Mouse (Mus musculus) embryonic fibroblast, embryonic 13.5 days (primary cell): Measurements from ENCODE around the gene Hipk1. TPM values are rescaled to one million over a fixed set of nuclear protein-coding genes. Genes with fewer than 3 reads are reported as not detected.
A peak's percentile ranks its signal among the peaks of the same experiment; 100 is the strongest.

Experiments
- H3K27ac ChIP-seq: 2 replicates; pipeline ENCODE4 v1.5.1; 2012; ENCODE audit warnings: low read length, control low read depth, inconsistent platforms; ENCODE audit not compliant: insufficient read depth
- H3K4me1 ChIP-seq: 2 replicates; pipeline ENCODE4 v1.6.1; 2011; ENCODE audit warnings: low read length; ENCODE audit not compliant: control insufficient read depth, insufficient read depth
- H3K4me3 ChIP-seq: 2 replicates; pipeline ENCODE4 v1.5.1; 2011; ENCODE audit warnings: mild to moderate bottlenecking, control low read depth, low read length; ENCODE audit not compliant: insufficient read depth
- CTCF ChIP-seq: IDR thresholded peaks from 2 replicates; pipeline ENCODE4 v1.5.1; 2011; ENCODE audit warnings: mild to moderate bottlenecking, control low read depth, low read length, moderate library complexity, borderline replicate concordance; ENCODE audit not compliant: insufficient read depth
- POLR2A ChIP-seq: IDR thresholded peaks from 2 replicates; pipeline ENCODE4 v1.6.1; 2011; ENCODE audit warnings: low read depth, mild to moderate bottlenecking, control low read depth, low read length, moderate library complexity
- polyA plus RNA-seq: library from polyadenylated mRNA; stranded (reverse); fragments of >200 nt; gene quantifications from 2 replicates; pipeline ENCODE4 v1.2.4, GENCODE M21; 2011; ENCODE audit warnings: low read depth; ENCODE audit not compliant: missing spikeins, insufficient read length

Gene Hipk1
- polyA plus RNA-seq, 1 experiment: 56.2 TPM

DNA sequence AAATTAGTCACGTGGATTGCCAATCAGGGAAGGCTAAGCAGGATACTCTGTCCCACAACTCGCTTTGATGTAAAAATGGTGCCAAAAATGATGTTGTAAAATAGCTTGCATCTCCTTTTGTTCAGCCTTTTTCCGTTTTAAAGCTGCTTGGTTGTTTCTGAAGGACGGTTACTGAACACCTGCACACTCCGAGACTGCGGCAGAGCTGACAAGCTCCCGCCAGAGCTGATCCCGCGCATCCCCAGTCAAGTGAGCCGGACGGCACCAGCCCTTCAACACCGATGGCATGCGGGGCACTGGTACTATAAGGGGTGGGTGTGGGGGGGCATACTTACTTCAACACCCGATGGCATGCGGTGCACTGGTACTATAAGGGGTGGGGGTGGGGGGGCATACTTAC lies 17.4 kb downstream of the Hipk1 start:
- Histone ChIP-seq H3K27ac (no peak overlapping the region), H3K4me3 (no peak overlapping the region)
- TF ChIP-seq CTCF (no peak), POLR2A (no peak)

DNA sequence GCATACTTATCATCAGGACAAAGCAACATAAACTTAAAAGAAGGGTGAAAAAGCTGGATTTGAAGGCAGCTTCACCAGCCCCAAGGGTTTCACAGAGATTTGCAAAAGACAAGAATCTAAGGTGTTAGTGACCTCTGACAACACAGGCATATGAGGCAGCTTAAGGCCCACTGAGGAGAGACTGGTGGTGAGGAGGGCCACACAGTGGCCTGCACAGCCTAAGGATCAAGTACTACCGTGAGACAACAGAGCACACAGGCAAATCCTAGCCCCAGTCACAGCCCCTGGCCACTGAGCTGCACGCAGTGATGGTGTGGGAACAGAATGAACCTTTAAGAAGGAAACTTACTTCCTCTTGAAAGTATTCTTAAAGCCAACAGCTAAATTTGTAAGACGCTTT lies 17.9 kb downstream of the Hipk1 start:
- TF ChIP-seq POLR2A (no peak), CTCF (no peak)
- Histone ChIP-seq H3K27ac (no peak overlapping the region), H3K4me3 (no peak overlapping the region), H3K4me1 (no peaks in the 10 kb centered on the region)

More for the DNA sequence above, 17.4 kb downstream of the Hipk1 start:
- no peaks in the 10 kb centered on the region for H3K4me1 ChIP-seq

DNA sequence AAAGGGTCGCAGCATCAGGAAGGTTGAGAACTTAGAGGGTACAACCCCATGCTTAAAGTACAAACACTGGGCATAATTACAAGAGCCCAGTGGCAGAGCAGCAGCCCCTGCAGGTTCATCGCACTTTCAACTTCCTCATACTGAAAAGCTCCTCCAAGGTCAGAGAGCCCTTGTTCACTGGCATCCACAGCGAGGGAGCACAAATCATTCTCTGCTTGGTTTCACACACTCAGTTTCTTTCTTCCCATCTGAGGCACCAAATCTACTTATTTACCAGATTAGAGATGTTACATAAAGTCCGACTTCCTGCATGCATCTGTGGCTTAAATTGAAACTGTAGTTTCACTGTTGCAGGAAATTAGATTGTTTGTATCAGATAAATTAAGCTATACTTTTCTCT lies 18.5 kb downstream of the Hipk1 start:
- TF ChIP-seq POLR2A: no peak
- TF ChIP-seq CTCF: no peak
- H3K4me3 ChIP-seq: no peak overlapping the region
- H3K4me1 ChIP-seq: no peaks in the 10 kb centered on the region
- no peak overlapping the region for H3K27ac ChIP-seq

DNA sequence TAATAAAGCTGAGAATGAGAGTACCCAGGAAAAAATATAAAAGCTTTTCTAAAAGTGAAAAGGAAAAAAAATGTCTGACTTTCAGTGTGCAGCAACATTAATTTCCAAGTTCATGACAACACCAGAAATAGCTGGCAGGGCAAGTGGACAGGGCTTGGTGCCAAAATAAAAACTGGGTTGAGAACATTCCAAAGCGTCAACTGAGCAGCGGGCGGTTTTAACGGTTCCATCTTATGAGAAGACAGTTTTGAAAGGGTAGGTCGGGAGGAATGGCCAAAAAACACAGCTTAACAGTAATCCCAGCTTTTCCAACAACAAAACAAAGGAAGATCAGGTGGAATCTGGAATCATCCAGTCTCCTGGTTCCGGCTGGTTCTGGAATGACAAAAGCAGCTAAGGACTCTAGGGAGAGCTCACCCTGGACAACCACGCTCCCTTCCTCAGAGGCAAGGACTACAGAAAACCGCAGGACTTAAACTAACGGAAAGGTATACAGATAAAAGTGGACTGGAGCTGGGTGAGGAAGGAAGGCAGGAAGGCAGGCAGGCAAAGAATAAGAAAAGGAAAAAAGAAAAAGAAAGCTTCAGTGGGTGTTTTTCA lies 19.7 kb downstream of the Hipk1 start:
- H3K27ac ChIP-seq: peak overlapping the region; percentile 59
- TF ChIP-seq CTCF (no peak), POLR2A (no peak)
- H3K4me1 ChIP-seq: no peaks in the 10 kb centered on the region
- no peak overlapping the region for H3K4me3 ChIP-seq

DNA sequence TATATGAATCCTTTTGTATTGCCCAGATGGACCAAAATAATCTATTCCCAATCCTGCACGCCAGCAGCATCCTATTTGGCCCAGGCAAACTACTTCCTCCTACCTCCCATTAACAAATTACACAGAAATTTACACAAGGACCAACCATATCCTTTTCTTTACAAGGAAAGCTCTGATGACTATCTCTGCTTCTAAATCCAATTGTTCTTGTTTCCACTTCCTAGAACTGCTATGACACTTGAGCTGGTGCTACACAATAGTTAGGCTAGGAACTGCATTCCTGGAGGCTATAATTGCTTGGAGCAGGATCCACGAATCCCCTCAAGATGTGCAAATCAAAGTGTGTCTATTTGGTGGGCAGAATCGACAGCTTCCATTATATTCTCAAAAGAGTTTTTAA lies 24.6 kb downstream of the Hipk1 start:
- no peak overlapping the region for H3K4me3 ChIP-seq
- H3K27ac ChIP-seq: no peak overlapping the region
- TF ChIP-seq POLR2A (no peak), CTCF (no peak)
- no peaks in the 10 kb centered on the region for H3K4me1 ChIP-seq

DNA sequence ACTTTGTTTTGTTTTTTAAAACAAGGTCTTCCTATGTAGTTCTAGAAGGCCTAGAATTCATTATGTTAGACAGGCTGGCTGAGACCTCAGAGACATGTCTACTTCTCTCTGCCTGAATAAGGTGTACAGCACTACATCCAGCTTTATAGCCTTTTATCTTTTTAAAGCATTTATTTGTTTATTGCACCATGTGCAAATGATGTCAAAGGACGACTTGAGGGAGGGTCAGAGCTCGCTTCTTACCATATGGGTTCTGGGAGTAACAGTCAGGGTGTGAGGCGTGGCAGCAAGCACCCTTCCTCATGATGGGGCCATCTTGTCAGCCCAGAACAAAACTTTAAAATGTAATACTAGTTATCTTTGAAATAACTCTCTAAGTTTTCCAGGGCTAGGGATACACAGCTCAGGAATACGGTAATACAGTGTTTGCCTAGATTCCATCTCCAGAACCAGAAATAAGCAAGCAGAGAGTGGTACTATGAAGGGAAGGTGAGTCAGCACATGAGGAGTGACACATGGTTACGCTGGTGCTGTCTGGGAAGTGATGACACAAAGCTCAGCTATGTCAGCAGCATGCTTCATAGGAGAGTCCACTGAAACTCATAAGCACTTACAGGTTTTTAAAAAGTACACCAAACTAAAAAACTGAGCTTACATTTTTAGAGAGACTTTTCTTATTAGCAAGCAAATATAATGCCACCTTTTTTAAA lies 31.9 kb downstream of the Hipk1 start:
- H3K27ac ChIP-seq: peak overlapping the region; percentile 37; the same call in 1 of the 2 replicates
- no peak overlapping the region for H3K4me3 ChIP-seq
- peaks cover 7% of the 10 kb centered on the region for H3K4me1 ChIP-seq
- TF ChIP-seq POLR2A (no peak), CTCF (no peak)

DNA sequence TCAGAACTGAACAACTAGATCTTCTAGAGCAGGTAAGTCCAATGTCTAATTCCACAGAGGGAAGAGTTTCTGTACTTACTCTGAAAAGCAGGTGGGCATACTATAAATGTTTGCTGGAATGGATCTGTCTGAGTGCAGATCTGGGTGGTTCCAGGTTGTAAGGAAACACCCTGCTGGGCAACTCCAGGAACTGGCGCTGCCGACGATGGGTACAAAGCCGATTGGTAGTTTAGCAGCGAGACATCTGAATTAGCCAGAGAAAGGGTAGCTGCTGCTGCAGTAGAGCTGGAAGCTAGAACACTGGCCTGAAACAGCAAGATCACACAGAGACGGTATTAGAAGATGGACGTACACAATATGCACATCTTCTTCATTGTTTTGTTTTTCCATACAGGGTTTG lies 32.9 kb downstream of the Hipk1 start:
- Histone ChIP-seq H3K27ac (no peak overlapping the region), H3K4me1 (peaks cover 7% of the 10 kb centered on the region), H3K4me3 (no peak overlapping the region)
- TF ChIP-seq POLR2A (no peak), CTCF (no peak)

DNA sequence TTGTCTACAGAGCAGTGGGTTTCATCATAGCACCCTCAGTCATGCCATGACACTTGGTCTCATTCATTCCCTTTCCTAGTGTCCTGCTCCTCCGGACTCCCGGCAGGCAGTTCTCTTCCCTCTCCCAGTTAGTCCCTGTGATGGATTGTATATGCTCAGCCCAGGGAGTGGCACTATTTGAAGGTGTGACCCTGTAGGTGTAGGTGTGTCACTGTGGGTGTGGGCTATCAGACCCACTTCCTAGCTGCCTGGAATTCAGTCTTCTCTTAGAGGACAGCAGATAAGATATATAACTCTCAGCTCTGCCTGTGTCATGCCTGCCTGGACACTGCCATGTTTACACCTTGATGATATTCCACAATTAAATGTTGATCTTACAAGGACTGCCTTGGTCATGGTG lies 34.4 kb downstream of the Hipk1 start:
- H3K4me3 ChIP-seq: no peak overlapping the region
- H3K27ac ChIP-seq: no peak overlapping the region
- TF ChIP-seq POLR2A (no peak), CTCF (no peak)
- H3K4me1 ChIP-seq: peaks cover 7% of the 10 kb centered on the region

DNA sequence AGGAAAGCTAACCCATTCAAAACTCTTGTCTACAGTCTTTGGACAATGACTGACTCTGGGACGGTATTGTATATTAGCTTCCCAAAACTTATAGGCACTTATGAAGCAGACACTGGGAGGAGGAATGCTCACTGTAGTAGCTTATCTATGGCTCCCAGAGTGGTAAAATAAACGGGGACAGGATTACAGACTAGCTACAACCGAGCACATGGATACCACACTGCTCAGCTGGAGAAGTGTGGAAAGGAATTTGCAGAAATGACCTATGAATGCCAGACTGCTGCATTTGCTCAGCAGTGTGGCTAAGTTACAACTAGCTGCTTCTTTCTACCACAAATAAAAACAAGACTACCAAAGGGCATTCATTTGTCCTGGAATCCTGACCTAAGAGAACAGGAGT lies 36.0 kb downstream of the Hipk1 start:
- Histone ChIP-seq H3K4me3 (no peak overlapping the region), H3K4me1 (peaks cover 6% of the 10 kb centered on the region), H3K27ac (no peak overlapping the region)
- TF ChIP-seq CTCF (no peak), POLR2A (no peak)

DNA sequence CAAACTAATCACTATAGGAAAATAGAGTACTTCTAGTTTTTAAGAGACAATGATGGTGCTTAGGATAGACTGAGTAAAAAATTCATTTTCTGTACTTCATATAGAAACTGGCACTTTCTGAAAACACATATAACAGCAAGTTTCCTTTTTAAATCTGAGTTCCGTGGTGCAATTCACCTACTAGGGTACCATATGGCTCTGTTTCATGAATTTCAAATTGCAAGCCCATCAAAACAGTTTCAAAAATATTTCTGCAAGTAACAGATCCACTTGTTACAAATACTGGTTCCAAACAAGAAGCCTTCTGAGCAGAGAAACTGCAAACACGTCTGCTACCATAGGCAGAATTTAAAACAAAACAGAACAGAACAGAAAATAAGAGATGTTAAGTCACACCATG lies 39.8 kb downstream of the Hipk1 start:
- H3K4me1 ChIP-seq: no peaks in the 10 kb centered on the region
- no peak overlapping the region for H3K27ac ChIP-seq
- TF ChIP-seq CTCF (no peak), POLR2A (no peak)
- no peak overlapping the region for H3K4me3 ChIP-seq

DNA sequence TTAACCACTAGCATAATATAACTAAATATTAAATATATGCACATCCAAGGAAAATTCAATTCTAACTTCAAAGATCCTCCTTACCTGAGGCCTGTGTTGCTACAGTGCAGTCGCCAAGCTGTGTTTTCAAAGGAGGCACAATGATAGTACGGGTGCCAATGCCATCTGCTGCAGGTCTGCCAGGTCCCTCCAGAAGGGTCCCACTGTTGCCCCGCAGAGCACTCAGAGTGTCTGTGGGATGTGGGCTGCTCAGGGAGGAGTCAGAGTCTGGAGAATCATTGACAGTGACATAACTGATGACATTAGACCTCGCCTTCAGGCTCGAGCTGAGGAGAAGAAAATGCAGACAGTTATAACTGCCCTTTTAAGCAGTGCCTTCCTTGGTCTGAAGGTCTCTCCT lies 44.7 kb downstream of the Hipk1 start:
- no peak overlapping the region for H3K27ac ChIP-seq
- no peaks in the 10 kb centered on the region for H3K4me1 ChIP-seq
- TF ChIP-seq POLR2A: no peak
- no peak for TF ChIP-seq CTCF
- no peak overlapping the region for H3K4me3 ChIP-seq
